Mouse (Mus musculus) cerebellum, adult 9-10 months (tissue): Measurements from ENCODE around the gene Gpx5.

Source experiments
- DNase-seq: peaks from one replicate; pipeline ENCODE4 v3.0.0; 2022

Gpx5 gene

DNA sequence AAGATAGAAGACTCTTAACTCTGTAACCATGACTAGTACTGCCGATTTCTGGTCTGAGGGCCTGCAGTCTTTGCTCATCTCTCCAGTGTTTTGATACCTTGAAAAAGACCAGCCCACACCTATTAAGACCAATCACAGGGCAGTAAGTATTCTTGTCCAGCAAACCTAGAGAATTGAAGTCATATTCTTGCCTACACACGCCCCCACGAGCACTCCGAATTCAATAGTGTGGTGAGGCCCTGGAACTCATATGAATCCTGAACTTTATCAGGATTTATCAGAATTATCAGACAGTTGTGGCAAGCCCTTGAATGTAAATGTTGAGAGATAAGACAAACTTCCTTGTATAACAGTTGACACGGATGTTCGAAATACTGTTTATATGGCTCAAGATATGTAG lies at the start of gene Gpx5:
Gpx5 (minus strand) TSS at position 101 of the 400 bp plus-strand sequence.
- no peak for DNase-seq

DNA sequence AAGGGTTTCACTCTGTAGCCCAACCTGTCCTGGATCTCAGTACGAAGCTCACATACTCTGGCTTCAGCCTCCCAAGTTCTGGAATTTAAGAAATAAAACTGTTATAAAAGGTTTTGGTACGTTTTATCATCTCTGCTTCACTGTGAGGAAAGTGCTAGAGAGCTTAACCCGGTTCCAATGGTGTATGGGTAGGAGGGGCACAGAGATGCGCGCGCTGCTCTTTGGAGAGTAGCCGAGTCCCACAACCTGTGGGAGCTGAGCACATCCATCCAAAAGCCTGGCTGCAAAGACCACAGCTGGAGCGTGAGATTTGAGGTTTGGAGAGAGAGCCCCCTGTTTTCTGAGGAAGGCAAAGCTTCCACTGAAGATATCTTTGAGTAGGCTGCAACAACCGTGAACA lies 34.9 kb upstream of the Gpx5 start:
- DNase-seq = no peak

DNA sequence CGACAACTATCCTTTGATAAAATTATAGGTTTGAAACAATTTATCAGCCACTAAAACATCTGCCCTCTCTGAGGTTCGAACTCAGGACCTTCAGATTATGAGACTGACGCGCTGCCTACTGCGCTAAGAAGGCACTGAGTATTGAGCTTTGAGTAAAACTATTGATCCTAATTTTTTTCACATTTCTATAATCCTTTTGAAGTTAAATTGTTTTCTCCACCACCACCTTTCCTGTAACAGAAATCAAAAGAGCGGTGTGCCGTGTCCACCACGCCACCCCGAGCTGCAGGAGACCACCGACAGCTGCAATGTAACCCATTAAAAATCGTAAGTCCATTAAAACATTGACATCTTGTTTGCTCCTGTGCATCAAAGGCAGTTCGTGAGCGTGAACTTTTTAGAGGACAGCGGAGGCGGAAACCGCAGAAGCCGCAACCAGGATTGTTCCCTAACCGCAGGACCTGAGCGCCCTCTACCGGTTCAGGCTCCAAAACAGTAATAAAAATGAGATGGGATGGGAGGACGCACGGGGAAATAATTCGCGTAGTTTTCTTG lies 34.2 kb upstream of the Gpx5 start:
- DNase-seq = peak; percentile 76

DNA sequence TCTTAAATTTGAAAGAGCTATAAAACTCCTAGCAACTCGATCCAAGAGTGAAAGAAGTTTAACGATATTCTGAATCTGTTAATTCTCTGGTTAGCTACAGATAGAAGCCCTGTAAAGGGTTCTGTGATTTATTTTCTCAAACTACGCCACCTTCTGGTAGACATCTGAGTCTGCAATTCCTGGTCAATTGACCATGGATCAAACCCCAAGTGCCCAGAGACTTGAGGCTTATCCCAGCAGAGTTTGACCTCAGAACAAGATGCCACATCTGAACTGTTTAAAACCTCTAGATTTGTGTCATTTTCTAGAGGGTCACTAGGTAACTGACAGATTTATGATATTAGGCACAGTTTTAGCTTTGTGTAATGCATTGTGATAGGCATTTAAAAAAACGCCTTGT lies 33.7 kb upstream of the Gpx5 start:
- peak; percentile 39 for DNase-seq

DNA sequence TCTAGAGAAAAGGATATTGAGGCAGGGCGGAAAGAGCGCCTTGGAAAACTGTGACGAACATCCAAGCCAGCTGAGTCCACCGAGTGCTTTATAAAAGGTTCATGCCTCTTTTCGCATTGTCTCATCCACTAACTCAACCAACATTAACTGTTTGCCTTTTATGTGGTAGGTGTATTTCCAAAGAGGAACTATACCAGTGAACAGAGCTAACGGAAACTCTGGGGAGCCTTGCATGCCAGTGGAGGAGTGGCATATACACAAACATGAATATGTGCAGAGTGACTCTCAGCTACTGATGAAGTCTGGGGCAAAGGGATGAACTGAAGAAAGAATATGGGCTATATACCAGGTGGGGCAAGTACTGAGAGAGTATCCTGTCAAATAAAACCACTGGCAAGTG lies 30.9 kb upstream of the Gpx5 start:
- no peak for DNase-seq

DNA sequence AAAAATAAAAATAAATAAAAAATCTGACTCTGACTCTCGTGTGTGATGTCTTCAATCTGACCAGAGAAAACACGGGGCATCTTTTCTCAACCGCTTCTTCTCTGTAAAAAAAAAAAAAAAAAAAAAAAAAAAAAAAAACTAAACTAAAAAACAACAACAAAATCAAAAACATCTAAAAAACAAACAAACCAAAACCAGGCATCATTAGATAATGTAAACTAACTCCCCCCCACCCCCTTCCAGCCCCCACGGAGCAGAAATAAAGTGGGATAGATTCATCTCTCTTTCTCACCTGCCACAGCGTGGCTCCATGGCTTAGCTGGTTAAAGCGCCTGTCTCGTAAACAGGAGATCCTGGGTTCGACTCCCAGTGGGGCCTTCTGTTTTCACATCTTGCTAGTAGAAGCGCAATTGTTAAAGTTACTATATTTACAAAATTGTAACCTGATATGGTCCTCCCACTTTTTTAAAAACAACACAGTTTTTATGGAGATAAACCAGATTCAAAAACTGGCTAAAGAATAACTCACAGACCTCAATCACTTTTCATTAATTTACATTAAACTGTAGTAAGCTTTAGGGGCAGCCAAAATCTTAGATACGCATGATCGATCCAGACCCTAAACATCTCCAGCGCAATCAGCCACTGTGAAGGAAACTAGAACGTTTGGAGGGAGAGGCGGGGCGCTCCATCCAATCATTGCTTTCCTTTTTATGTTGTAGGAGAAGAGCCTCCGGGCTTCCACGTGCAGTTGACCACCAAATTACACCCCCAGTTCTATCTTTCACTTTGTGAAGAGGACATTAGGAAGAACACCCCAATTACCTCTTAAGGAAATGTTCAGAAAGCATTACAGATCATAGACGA lies 30.2 kb upstream of the Gpx5 start:
- DNase-seq = peak; percentile 72

DNA sequence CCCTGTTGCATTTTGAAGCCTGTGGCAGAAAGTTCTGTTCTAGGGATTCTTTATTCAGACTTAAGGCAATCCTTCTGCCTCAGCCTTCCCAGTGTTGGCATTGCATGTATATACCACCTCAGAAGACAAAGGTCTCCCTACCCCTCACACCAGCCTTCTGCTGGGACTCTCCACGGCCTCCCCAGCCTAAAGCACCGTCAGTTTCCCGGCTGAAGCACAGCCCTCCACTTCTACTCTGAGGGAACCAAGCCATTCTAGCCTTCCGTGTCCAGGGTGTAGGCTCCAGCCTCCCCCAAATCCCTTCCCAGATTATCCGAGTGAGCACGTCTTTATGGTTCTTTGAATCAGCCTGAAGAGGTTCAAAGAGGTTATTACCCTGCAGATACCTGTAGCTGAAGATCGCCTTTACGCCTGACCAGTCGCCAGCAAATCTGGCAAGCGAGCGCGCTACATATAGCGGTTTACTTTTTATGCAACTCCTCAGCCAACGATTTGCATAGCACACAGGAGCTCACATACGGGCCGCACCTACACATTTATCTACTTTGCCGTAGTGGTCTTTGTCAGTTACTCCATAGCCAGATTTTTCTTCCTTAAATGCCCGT lies 29.5 kb upstream of the Gpx5 start:
- DNase-seq = peak; percentile 34

DNA sequence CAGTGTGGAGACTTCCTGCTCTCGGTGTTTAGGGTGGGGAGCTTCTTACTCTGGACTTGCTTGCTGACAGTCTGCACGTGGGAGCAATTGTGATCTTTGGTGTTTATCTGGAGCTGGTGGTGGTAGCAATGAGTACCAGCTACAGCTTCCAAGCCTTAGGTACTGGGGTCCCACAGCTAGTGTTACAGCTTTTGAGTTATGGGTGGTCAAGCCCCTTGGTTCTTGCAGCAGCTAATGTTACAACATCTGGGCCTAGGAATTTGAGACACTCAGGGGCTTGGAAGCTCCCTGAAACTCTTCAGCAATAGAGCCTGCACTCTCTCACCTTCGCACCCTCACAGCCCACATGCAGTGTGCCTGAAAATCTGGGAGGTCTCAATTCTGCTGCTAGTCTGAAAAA lies 27.7 kb upstream of the Gpx5 start:
- DNase-seq = no peak

DNA sequence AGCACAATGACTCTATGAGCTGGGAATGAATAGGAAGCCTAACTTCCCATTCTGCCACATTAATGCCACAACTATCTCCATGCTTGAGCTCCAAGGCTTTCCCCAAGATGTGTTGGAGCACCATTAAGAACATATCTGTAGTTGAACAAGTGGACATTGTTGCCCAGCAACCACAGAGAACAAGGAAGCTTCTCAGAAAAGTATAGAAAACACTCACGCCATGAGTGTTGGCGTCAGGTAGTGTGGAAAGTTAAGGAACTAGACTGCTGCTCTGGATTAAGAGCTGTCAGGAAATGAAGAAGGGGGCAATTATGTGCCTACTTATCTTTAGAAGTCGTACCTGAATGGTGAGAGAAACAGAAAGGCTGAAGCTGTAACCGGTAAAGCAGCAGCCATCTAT lies 21.4 kb upstream of the Gpx5 start:
- DNase-seq = no peak

DNA sequence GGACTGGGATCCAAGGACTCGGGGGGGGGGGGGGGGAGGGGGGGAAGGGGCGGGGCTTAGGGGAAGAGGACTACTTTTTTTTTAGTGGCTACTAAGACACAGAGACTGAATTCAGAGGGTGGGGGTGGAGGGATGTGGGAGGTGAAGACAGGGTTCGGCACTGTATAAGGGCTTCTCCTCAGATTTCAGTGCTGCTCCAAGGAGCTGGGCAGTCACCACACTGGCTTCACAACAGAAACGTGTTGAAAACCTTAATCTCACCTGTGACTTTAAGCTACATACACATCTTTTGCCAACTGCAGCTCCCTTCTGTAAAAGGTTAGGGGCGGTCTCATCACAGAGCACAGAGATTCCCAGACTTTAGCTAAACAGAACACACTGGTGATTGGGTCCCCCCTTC lies 20.3 kb upstream of the Gpx5 start:
- no peak for DNase-seq

DNA sequence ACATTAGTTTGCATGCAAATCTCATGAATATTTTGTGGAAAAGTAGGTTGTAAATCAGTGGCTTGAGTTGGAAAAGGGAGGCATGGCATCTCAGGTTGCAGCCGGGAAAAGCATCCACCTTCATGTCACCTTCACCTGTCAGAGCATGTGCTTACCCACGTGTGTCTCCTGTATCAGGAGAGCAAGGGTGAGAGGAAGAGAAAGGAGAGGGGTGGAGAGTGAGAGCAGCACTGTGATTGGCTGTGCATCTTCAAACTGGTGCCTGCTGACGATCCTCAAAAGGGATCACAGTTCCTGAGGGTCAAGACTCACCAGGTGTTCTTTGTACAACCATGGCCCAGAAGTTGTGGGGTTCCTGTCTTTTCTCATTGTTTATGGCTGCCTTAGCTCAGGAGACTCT lies 19.4 kb upstream of the Gpx5 start, which contains the start of gene Gpx6:
Gpx6 (plus strand) TSS at position 200 of the 400 bp plus-strand sequence.
- no peak for DNase-seq

DNA sequence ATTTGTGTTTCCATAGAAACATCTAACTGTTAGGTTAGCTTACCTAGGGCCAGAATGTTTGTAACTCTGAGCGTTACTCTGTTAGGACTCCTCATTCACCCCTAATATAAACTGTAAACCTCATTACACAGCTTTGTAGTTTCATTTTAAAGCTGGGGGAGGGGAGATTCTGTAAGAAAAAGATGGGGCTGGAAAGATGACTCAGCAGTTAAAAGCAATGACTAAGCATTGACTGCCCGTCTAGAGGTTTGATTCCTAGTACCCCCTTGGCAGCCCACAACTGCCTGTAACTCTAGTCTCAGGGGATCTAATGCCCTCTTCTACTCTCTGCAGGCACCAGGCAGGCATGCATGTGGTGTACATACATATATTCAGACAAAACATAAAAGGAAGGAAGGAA lies 17.3 kb upstream of the Gpx5 start:
- no peak for DNase-seq

DNA sequence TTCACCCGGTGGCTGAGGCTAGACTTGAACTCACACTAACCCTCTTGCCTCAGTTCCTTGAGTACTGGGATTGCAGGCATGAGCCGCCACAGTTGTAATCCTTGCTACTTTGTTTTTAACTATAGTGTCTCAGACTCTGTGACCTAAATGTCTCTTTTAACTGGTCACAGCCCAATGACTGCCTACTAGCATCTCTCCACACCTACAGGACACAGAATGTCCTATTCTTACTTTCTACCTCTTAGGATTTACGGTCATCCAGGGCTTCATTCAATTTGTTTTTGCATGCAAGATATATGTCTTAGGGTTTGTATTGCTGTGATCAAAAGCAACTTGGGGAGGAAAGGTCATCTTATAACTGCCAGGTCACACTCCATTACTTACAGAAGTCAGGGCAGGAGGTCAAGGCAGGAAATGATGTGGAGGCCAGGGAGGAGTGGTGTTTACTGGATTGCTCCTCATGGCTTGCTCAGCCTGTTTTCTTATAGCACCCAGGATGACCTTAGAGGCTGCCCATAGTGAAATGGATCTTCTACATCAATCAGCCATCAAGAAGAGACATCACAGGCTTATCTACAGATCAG lies 12.0 kb upstream of the Gpx5 start:
- DNase-seq = no peak

DNA sequence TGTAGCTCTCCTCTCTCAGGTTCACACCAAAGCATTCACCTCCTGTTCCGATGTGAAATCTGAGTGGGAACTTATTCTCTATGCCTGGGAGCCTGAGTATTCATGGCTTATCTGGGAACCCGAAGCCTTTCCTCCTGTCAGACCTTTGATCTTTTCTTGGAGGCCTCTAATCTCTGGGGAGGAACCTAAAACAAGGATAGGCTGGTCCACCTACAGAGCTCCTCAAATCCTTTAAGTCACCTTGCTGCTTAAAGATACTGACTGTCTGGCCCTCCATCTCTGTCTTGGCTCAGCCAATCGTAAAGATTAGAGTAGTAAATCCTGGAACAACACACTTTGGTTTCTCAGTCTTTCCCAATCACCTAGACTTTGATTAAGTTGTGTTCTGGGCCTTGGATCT lies 6.0 kb upstream of the Gpx5 start:
- no peak for DNase-seq

DNA sequence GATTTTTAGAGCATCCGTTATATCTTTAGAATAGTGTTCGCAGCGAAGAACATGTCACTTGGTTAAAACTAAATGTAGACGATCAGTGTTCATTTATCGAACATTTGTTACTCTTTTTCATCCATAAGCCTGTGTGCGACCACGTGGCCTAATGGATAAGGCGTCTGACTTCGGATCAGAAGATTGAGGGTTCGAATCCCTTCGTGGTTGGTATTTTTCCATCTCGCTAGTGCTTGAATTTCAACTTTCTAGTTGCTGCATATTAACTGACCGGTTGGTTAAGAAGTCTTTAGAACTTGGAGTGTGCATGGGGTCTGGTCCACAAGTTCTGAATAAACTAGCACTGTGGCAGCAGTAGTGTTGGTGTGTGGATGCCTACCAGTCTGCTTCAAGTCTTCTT lies 13.0 kb downstream of the Gpx5 start:
- peak; percentile 94 for DNase-seq

DNA sequence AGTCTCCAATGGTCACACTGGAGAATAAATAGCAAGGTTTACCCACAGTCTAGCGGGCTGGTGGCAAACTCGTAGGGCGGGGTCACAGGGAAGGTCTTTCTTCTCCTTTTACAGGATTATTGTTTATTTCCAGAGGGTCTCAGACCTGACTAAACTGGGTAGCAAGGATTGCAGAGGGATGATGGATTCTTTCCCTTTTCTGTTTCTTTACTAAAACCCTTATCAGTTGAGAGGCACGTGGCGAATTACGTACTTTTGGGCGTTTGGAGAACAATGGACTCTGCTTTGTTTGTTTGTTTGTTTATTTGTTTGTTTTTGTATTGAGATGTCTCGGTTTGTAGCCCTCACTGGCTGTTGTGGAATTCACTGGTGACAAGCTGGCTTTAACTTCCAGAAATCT lies 13.5 kb downstream of the Gpx5 start:
- DNase-seq = no peak

DNA sequence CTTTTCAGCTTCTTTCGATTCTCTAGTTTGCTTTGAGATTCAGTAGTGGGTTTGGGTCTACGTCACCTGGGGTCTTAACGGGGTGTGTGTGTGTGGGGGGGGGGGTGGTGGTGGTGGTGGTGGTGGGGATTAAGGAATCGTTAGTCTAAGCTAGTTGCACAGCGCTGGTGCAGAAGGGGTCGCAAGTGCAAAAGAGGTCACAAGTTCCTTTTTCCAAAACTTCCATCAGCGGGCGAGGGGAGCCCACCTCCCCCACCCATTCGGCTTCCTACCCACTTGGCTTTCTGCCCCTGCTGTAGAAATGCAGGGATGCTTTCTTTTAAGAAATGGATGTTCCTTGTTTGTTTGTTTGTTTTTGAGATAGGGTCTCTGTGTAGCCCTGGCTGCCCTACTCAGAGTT lies 16.0 kb downstream of the Gpx5 start:
- no peak for DNase-seq

DNA sequence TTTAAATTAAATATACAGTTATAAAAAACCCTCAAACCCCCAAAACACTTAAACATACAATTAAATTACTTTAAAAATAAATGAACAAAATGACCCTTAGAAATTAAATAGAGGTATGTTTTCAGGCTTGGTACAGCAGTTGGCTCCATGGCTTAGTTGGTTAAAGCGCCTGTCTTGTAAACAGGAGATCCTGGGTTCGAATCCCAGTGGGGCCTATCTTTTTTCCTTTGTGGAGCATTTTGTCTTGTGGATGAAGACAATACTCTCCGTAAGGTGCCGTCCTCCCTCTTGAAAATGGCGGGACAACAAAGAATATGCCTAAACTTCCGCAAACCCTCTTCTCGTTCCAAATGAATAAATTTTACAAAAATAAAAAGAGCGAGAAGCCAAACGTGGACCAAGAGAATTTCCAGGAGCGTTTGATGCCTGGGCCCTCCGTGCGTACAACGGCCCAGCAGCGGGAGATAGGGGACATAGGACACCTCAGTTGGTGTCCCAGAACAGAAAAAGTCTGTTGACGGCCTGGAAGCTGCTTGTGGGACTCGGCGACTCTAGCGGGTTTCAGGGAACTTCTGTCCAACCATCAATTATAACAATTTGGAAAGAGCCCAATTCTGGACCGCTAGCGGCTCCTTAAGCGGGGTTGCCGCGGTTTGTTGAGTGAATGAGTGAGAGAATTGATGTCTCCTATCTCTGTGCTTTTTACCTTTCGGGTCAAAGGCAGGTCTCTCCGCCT lies 16.5 kb downstream of the Gpx5 start:
- DNase-seq = peak; percentile 97

DNA sequence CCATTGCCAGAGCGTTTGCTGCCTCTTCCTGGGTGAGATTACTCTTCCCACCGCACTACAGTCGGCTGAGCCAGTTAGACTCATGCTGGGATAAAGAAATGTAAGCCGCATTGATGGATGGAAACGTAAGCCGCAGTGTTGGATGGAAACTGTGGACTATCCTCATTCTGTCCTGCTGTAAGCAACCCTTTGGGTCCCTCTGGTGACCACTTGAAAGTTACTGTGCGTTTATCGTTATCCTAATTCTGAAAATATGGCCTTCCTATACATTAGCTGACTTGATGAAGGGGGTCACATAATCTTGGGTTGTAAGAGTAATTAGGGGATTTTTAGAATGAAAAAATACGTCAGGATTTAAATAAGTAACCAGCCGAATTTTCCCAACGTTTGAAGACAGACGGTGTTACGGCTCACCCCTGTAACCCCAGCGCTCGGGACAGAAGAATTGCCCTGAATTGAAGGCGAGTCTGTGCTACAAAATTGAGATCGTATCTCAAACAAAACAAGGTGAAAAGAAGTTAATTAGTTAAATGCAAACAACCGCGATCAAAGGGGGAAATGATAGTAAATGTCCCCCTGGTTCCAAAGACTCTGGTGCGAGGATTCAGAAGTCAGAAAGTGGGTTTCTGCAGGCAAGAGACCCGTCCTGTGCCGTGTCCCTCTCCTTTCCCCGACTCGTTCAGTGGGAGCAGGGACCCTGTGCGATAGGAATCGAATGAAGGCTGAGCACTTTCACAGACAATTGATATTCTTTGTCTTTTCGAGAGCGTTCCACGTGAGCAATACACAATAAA lies 17.3 kb downstream of the Gpx5 start:
- DNase-seq = peak; percentile 68

DNA sequence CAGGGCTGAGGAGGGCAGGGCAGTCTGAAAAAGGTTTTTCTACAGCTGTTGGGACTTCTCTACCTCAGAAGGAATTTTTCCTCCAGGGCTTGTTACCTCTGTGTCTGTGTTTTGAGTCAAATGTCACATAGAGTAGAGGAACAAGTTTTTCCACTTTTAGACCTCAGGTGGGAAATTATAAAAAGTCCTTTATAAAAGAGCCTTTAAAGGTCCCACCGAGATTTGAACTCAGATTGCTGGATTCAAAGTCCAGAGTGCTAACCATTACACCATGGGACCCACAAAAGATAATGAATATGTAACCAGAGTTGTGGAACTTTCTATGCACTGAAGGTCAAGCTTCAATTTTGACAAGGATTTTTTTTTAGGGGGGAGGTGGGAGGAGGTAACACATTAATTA lies 24.3 kb downstream of the Gpx5 start:
- DNase-seq = no peak

DNA sequence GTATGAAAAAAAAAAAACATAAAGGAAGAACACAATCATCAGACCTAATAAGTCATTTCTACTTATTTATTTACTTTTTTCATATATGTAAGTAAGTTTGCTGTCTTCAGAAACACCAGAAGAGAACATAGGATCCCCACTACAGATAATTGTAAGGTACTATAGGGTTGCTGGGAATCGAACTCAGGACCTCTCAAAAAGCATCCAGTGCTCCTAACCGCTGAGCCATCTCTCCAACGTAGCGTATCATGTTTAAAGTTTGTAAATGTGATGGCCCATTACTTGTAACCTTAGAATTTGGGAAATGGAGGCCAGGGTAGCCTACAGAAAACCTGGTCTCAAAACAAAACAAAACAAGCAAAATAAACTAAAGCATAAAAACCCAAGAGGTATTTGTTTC lies 25.0 kb downstream of the Gpx5 start:
- no peak for DNase-seq

DNA sequence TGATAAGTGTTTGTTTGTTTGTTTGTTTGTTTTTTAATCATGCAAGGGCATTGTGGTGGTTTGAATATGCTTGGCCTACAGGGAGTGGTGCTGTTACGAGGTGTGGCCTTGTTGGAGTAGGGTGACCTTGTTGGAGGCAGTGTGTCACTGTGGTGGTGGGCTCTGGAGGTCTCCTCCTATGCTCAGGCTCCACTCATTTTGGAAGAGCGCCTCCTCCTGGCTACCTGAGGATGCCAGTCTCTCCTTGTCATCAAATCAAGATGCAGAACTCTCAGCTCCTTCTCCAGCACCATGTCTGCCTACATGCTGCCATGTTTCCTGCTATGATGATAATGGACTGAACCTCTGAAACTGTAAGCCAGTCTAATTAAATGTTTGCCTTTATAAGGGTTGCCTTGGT lies 26.8 kb downstream of the Gpx5 start:
- DNase-seq = no peak
